Mouse (Mus musculus): ENCODE measurements around the gene Notch1. TPM values are rescaled to one million over a fixed set of nuclear protein-coding genes. Genes with fewer than 3 reads are reported as not detected.
A peak's percentile ranks its signal among the peaks of the same experiment; 100 is the strongest.

Gene Notch1
- polyA plus RNA-seq, 1 experiment: 24.3 TPM

GRCm38 (mm10) chr2:26460837-26461236 is 55.6 kb downstream of the Notch1 start:
- TF ChIP-seq CTCF (IDR thresholded peaks at IDR 0.05; ENCODE audit: borderline replicate concordance, insufficient read depth, low read length) (no peak), POLR2A (IDR thresholded peaks at IDR 0.05; ENCODE audit: low read depth, low read length) (no peak)
- H3K27ac ChIP-seq (ENCODE audit: insufficient read depth, low read length): no peak overlapping the region
- no peak overlapping the region for H3K4me3 ChIP-seq (ENCODE audit: insufficient read depth, low read length)
- peaks cover 5% of the 10 kb centered on the region for H3K4me1 ChIP-seq (ENCODE audit: control insufficient read depth, insufficient read depth, low read length)

GRCm38 (mm10) chr2:26460097-26460646 is 56.3 kb downstream of the Notch1 start:
- no peak overlapping the region for H3K27ac ChIP-seq (ENCODE audit: insufficient read depth, low read length)
- no peak overlapping the region for H3K4me3 ChIP-seq (ENCODE audit: insufficient read depth, low read length)
- TF ChIP-seq POLR2A (IDR thresholded peaks at IDR 0.05; ENCODE audit: low read depth, low read length) (no peak), CTCF (IDR thresholded peaks at IDR 0.05; ENCODE audit: borderline replicate concordance, insufficient read depth, low read length) (no peak)
- H3K4me1 ChIP-seq (ENCODE audit: control insufficient read depth, insufficient read depth, low read length): peaks cover 5% of the 10 kb centered on the region

- H3K4me1 ChIP-seq (ENCODE audit: control insufficient read depth, insufficient read depth, low read length): peaks cover 5% of the 10 kb centered on the region
- H3K27ac ChIP-seq (ENCODE audit: insufficient read depth, low read length): no peak overlapping the region
- no peak overlapping the region for H3K4me3 ChIP-seq (ENCODE audit: insufficient read depth, low read length)
- TF ChIP-seq POLR2A (IDR thresholded peaks at IDR 0.05; ENCODE audit: low read depth, low read length) (no peak), CTCF (IDR thresholded peaks at IDR 0.05; ENCODE audit: borderline replicate concordance, insufficient read depth, low read length) (no peak)
These were observed 57.0 kb downstream of the Notch1 start for GRCm38 (mm10) chr2:26459478-26459877.

DNA sequence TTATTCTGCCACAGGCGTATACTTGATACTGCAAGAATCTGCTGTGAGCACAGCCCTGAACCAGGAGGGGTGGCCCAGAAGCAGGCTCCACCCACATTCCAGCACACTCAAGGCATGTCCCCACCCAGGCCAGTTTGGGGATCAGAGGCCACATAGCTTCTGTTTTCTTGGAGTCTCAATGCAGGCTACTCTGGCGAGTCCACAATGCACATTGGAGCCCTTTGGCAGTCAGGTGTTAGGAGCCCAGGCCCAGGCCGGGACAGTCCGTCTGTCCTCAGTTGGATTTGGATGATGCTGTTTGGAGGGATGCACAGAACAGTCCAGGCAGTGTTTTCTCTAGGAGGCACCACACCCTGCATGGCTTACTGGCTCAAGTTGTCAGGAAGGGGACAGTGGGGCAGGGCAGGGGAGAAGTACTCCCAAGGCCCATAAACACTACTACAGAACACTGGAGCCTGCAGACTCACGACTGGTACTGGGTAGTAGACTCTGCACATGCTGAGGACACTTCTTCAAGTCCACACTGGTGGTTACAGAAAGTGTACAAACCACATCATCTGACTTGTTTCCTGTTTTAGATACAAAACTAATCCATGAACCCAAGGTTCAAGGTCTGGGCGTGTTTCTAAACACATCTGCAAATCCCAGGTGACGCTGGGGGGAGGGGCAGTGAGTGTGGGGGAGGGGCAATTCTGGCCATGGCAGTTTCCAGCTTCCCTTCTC is 57.9 kb downstream of the Notch1 start:
- Histone ChIP-seq H3K4me3 (ENCODE audit: insufficient read depth, low read length) (no peak overlapping the region), H3K27ac (ENCODE audit: insufficient read depth, low read length) (no peak overlapping the region), H3K4me1 (ENCODE audit: control insufficient read depth, insufficient read depth, low read length) (peaks cover 5% of the 10 kb centered on the region)
- TF ChIP-seq POLR2A (IDR thresholded peaks at IDR 0.05; ENCODE audit: low read depth, low read length) (no peak), CTCF (IDR thresholded peaks at IDR 0.05; ENCODE audit: borderline replicate concordance, insufficient read depth, low read length) (no peak)

GRCm38 (mm10) chr2:26449121-26450060 is 67.1 kb downstream of the Notch1 start:
- Histone ChIP-seq H3K27ac (ENCODE audit: insufficient read depth, low read length) (no peak overlapping the region), H3K4me3 (ENCODE audit: insufficient read depth, low read length) (no peak overlapping the region), H3K4me1 (ENCODE audit: control insufficient read depth, insufficient read depth, low read length) (no peaks in the 10 kb centered on the region; the same call in 1 of the 2 replicates)
- peak; percentile 80 for TF ChIP-seq CTCF (IDR thresholded peaks at IDR 0.05; ENCODE audit: borderline replicate concordance, insufficient read depth, low read length)
- no peak for TF ChIP-seq POLR2A (IDR thresholded peaks at IDR 0.05; ENCODE audit: low read depth, low read length)

DNA sequence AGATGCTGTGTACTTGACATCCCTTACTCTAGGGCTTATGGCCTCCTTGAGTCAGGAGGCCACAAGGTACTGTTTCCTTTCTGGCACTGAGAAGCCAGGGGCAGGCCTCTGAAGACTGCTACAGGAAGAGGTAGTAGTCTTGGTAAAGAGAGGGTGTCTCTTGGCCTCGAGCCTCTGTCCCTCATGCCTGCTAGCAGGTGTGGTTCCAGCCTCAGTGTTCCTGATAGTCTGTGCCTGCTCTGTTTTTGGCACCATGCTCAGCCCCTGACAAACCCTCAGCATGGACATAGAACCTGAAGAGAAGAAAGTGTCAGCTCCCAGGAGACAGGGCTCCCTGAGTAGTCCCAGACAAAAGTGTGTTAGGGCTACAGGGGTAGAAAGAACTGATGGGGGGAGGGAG is 69.0 kb downstream of the Notch1 start:
- H3K4me1 ChIP-seq (ENCODE audit: control insufficient read depth, insufficient read depth, low read length): no peaks in the 10 kb centered on the region; the same call in 1 of the 2 replicates
- no peak overlapping the region for H3K27ac ChIP-seq (ENCODE audit: insufficient read depth, low read length)
- TF ChIP-seq POLR2A (IDR thresholded peaks at IDR 0.05; ENCODE audit: low read depth, low read length): no peak
- no peak for TF ChIP-seq CTCF (IDR thresholded peaks at IDR 0.05; ENCODE audit: borderline replicate concordance, insufficient read depth, low read length)
- peak overlapping the region; percentile 65; the same call in 1 of the 2 replicates for H3K4me3 ChIP-seq (ENCODE audit: insufficient read depth, low read length)

- peak overlapping the region; percentile 65 for H3K4me3 ChIP-seq (ENCODE audit: insufficient read depth, low read length)
- TF ChIP-seq CTCF (IDR thresholded peaks at IDR 0.05; ENCODE audit: borderline replicate concordance, insufficient read depth, low read length) (no peak), POLR2A (IDR thresholded peaks at IDR 0.05; ENCODE audit: low read depth, low read length) (no peak)
- H3K4me1 ChIP-seq (ENCODE audit: control insufficient read depth, insufficient read depth, low read length): no peaks in the 10 kb centered on the region; the same call in 1 of the 2 replicates
- peak overlapping the region; percentile 94 for H3K27ac ChIP-seq (ENCODE audit: insufficient read depth, low read length)
These were observed 69.8 kb downstream of the Notch1 start for GRCm38 (mm10) chr2:26446671-26447070.

GRCm38 (mm10) chr2:26445666-26446445 is 70.6 kb downstream of the Notch1 start:
- TF ChIP-seq POLR2A (IDR thresholded peaks at IDR 0.05; ENCODE audit: low read depth, low read length): peak; percentile 73
- no peak for TF ChIP-seq CTCF (IDR thresholded peaks at IDR 0.05; ENCODE audit: borderline replicate concordance, insufficient read depth, low read length)
- Histone ChIP-seq H3K4me1 (ENCODE audit: control insufficient read depth, insufficient read depth, low read length) (no peaks in the 10 kb centered on the region; the same call in 1 of the 2 replicates), H3K27ac (ENCODE audit: insufficient read depth, low read length) (peak overlapping the region; percentile 94), H3K4me3 (ENCODE audit: insufficient read depth, low read length) (peak overlapping the region; percentile 65)
